In the genomic region with DNA sequence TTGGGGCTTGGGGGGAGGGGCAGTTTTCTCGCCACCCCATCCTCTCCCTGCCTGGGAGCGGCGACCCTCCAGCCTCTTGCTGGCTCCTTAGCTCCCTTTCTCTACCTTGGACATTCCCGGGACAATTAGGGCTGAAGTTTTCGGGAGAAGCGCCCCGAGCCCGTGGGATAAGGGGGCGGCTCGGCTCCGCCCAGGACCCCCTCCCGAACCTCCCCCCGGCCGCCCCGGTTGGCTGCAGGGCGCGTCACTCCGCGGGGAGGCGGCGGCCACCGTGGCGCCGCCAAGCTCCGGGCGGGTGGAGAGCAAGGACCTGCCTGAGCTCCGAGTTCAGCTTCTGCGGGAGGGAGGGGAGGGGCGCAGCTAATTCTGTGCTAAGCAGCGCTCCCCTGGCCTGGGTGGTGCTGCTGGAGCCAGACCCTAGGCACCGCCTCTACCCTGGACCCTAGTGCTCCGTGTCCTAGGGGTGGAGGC, we compare ENCODE assay signal across 7 mouse cellular contexts. TPM values are rescaled to one million over a fixed set of nuclear protein-coding genes. Genes with fewer than 3 reads are reported as not detected.
A peak's percentile ranks its signal among the peaks of the same experiment; 100 is the strongest.
DNase-seq lines count a peak whose midpoint lies in the region; ATAC-seq and TF ChIP-seq lines count a peak whose summit lies in the region.

No protein-coding gene starts in this region.

- peak; percentile 76 for ATAC-seq in neural tube, embryonic 12.5 days (ENCODE audit: low FRiP score, low read depth)

- peak overlapping the region; percentile 100 for H3K27ac ChIP-seq in ES-E14 (ENCODE audit: insufficient read depth, low read depth, low read length, poor library complexity, severe bottlenecking)
- peak overlapping the region; percentile 98 for H3K27ac ChIP-seq in neural tube, embryonic 12.5 days

- no peaks in the 10 kb centered on the region for H3K9me3 ChIP-seq in ES-E14 (ENCODE audit: control insufficient read depth, insufficient read depth, low read depth, low read length)
- H3K9me3 ChIP-seq in neural tube, embryonic 12.5 days: no peaks in the 10 kb centered on the region

- no peak for TF ChIP-seq POLR2A in brain, embryonic 14.5 days (IDR thresholded peaks at IDR 0.05; ENCODE audit: borderline replicate concordance, extremely low read depth, insufficient read depth, insufficient read length, poor library complexity, severe bottlenecking)

- H3K27me3 ChIP-seq in neural tube, embryonic 12.5 days (replicated peaks): 0 out of 2 replicates have a peak, but pooled peaks cover 7% of the 10 kb centered on the region

- intact Hi-C loops in left cerebral cortex, postnatal 36 days (cut with DNase I): loop anchor here (5.0 kb wide), 2 partner anchors 269 to 529 kb away; no protein-coding TSS in a partner anchor

- DNase-seq in ES-E14 (ENCODE audit: low read depth, low spot score): no peak
- DNase-seq in brain, embryonic 14.5 days (ENCODE audit: low read depth): peak; percentile 95
- peak; percentile 48 to 50 for DNase-seq in frontal cortex, postnatal 25 days (ENCODE audit: low spot score in 2 of 2)
- DNase-seq in kidney, adult 11 months: peak; percentile 89
- peak; percentile 54 to 75 for DNase-seq in left cerebral cortex, postnatal 36 days (ENCODE audit: low spot score in 2 of 2)
- DNase-seq in adipocyte (ENCODE audit: low spot score): no peak

- in situ Hi-C loops in ES-E14 (cut with MboI; ENCODE audit: low sequenced_read_pairs in 2 of 2, unreplicated experiment in 2 of 2): no loop called here

- peak overlapping the region; percentile 97 for H3K9ac ChIP-seq in ES-E14 (ENCODE audit: insufficient read depth, low read depth, low read length, poor library complexity, severe bottlenecking)
- H3K9ac ChIP-seq in neural tube, embryonic 12.5 days: peak overlapping the region; percentile 98

- H3K4me2 ChIP-seq in neural tube, embryonic 12.5 days (replicated peaks): peak overlapping the region; percentile 81

- H3K4me3 ChIP-seq in ES-E14 (ENCODE audit: insufficient read depth in 1 of 2, low read depth in 1 of 2, low read length in 2 of 2, poor library complexity in 1 of 2, severe bottlenecking in 1 of 2): peak overlapping the region; percentile 85 to 98
- peak overlapping the region; percentile 83 for H3K4me3 ChIP-seq in neural tube, embryonic 12.5 days

- TF ChIP-seq CTCF in brain, embryonic 14.5 days (IDR thresholded peaks at IDR 0.05; ENCODE audit: borderline replicate concordance, extremely low read depth, insufficient read depth, insufficient read length): no peak

- peaks cover 12% of the 10 kb centered on the region; the same call in 1 of the 2 replicates for H3K36me3 ChIP-seq in ES-E14 (ENCODE audit: control insufficient read depth, insufficient read depth, low read length, poor library complexity, severe bottlenecking)
- H3K36me3 ChIP-seq in neural tube, embryonic 12.5 days: no peaks in the 10 kb centered on the region

- under 1% methylated on average over 32 of the region's 32 CpGs for WGBS in neural tube, embryonic 12.5 days

- peaks cover 6 to 7% of the 10 kb centered on the region in 2 experiments for H3K4me1 ChIP-seq in ES-E14 (ENCODE audit: control insufficient read depth in 2 of 2, insufficient read depth in 2 of 2, low read length in 2 of 2, poor library complexity in 1 of 2)
- H3K4me1 ChIP-seq in neural tube, embryonic 12.5 days: peaks cover 38% of the 10 kb centered on the region

TF ChIP-seq in ES-E14, 5 proteins besides CTCF, POLR2A, EP300 and RAD21:
- TF ChIP-seq ZNF384 (IDR thresholded peaks at IDR 0.05; ENCODE audit: low read depth, low read length): no peak
- TF ChIP-seq ZC3H11A (IDR thresholded peaks at IDR 0.05; ENCODE audit: borderline replicate concordance, low read depth, low read length): no peak
- TF ChIP-seq CHD2 (IDR thresholded peaks at IDR 0.05; ENCODE audit: low read depth, low read length): no peak
- TF ChIP-seq HCFC1 (IDR thresholded peaks at IDR 0.05; ENCODE audit: borderline replicate concordance, insufficient read depth, low read length): no peak
- no peak for TF ChIP-seq MAFK (IDR thresholded peaks at IDR 0.05; ENCODE audit: insufficient read depth, low read depth, low read length)

RNA-seq across cellular contexts. Expression of gene Sall1, which starts 0.6 kb away (rescaled TPM):
- total RNA-seq in ES-E14 (2012; rRNA removed): 22.5 and 26.4 TPM in 2 replicates
- 23.3 TPM in 2 replicates for polyA plus RNA-seq in brain, embryonic 14.5 days (2012; rRNA removed)
- 10 to 100 TPM; 12.0 to 14.1 TPM for total RNA-seq in left cerebral cortex, postnatal 36 days (2021)
- 26.0 and 26.6 TPM in 2 replicates for polyA plus RNA-seq in neural tube, embryonic 12.5 days (2016; fragmentation: Nextera tagmentation; extraction: Ambion mirVana)

Comparison
In these comparisons a context has a peak if more than half of its experiments do, and no peak if none do; other contexts are left out.
1. DNase-seq: peak in brain, embryonic 14.5 days (single experiment), frontal cortex, postnatal 25 days (2 of 2), kidney, adult 11 months (single experiment) and left cerebral cortex, postnatal 36 days (2 of 2); none in ES-E14 (single experiment) and adipocyte (single experiment).